Mouse (Mus musculus): ENCODE measurements around the gene Ptger3. TPM values are rescaled to one million over a fixed set of nuclear protein-coding genes. Genes with fewer than 3 reads are reported as not detected.

Ptger3 gene
- polyA plus RNA-seq, 1 experiment from 2014 or later: 93.7 TPM

DNA sequence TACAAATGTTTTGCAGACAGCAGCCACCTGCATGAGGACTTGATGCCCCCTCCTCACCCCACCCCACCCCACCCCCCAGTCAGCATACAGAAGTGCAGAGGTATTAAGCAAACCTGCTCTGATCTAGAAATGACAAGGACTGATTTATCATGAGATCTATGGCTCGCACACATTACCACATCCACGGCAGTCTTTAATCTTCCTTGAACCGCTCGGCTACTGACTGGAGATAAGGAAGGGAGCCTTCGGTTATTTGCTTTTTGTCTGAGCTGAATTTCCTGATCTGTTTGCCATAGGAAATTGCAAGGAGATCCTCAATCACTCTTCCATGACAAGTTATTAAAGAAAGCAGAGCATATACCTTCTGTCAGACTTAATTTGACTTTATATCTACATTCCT lies 64.0 kb downstream of the Ptger3 start:
- DNase-seq (ENCODE audit: low read depth, low spot score): no peak
- ATAC-seq: no peak
- CTCF ChIA-PET: interaction anchor here (1.7 kb wide), 1 partner anchor 80 kb away, joined by 4 read pairs; no protein-coding TSS in a partner anchor
- TF ChIP-seq CTCF (IDR thresholded peaks at IDR 0.05): no peak
- no peaks in the 10 kb centered on the region for H3K27me3 ChIP-seq
- in situ Hi-C loops (cut with MboI; ENCODE audit: low pct_unique_long_range_greater_than_20kb): no loop called here
- POLR2A ChIA-PET: no interaction called here

DNA sequence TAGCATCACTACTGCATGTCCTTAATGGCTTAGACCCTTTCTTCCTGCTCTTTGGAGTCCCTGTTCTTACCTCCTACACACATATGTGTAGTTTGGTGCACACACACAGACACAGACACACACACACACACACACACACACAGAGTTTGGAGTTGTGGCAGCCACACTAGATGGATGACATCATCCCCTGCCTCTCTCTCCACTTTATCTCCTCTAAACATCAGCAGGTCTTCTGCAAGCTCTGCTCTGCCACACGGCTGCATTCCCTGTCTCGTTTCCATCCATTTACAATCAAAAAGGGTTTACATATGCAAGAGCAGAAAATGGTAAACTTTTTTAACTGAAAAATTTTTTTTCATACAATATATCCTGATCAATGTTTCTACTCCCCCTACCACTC lies 64.7 kb downstream of the Ptger3 start:
- ChIA-PET CTCF (no interaction called here), POLR2A (no interaction called here)
- TF ChIP-seq CTCF (IDR thresholded peaks at IDR 0.05): no peak
- ATAC-seq: no peak
- H3K27me3 ChIP-seq: no peaks in the 10 kb centered on the region
- DNase-seq (ENCODE audit: low read depth, low spot score): no peak
- in situ Hi-C loops (cut with MboI; ENCODE audit: low pct_unique_long_range_greater_than_20kb): no loop called here

DNA sequence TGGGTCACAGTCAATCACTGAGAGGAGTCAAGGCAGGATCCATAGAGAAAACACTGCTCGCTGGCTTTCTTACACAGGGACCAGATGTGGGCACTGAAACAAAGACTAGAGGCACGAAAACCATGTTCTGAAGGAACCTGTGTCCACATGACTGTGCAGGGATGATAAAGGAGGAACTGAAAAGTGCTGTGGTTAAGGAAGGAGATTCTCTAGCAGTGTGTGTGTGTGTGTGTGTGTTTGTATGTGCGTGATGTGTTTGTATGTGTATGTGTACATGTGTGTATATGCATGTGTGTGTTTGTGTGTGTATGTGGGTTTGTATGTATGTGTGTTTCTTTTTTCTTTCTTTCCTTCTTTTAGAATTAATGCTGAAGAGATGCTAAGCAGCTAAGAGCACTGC lies 67.7 kb downstream of the Ptger3 start:
- no peak for ATAC-seq
- POLR2A ChIA-PET: no interaction called here
- CTCF ChIA-PET: no interaction called here

DNA sequence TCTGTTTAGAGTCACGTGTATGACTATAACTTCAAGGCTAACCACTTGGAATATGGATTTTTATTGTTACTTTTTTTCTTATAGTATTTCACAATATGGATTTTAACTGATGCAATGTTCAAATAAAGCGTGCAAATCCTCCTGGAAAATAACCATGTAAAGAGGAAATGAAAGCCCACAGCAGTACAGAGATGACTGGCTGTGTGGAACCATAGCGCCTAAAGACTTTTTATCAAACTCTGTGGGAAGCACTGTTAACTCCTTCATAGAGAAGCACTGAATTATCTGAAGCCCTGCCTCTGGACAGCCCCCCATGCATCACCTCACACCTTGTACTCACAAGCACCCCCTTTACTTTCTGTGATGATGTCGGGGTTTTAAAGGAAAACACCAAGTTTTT lies 69.0 kb downstream of the Ptger3 start:
- no peak for DNase-seq (ENCODE audit: low read depth, low spot score)
- in situ Hi-C loops (cut with MboI; ENCODE audit: low pct_unique_long_range_greater_than_20kb): no loop called here
- H3K27me3 ChIP-seq: no peaks in the 10 kb centered on the region
- ATAC-seq: no peak
- no peak for TF ChIP-seq CTCF (IDR thresholded peaks at IDR 0.05)
- ChIA-PET POLR2A (no interaction called here), CTCF (no interaction called here)

More for the DNA sequence above, 67.7 kb downstream of the Ptger3 start:
- in situ Hi-C loops (cut with MboI; ENCODE audit: low pct_unique_long_range_greater_than_20kb): no loop called here
- H3K27me3 ChIP-seq: no peaks in the 10 kb centered on the region
- no peak for TF ChIP-seq CTCF (IDR thresholded peaks at IDR 0.05)
- no peak for DNase-seq (ENCODE audit: low read depth, low spot score)

DNA sequence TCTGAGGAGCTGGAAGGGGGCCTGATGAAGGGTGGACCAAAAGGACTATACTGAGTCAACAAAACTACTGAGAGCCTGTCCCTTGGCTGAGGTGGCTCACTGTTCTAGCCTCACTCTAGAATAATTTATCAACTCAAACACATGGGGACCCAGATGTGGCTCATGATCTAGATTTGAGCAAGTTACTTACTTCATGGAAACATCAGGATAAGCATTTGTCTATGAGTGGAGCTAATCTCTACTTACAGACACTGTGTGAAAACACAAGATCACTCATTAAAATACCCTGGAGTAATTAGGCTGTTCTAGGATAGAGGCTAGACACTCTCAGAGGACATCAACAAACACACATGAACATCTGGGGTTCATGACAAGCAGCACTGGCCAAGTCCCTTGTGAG lies 70.2 kb downstream of the Ptger3 start:
- no peak for TF ChIP-seq CTCF (IDR thresholded peaks at IDR 0.05)
- ChIA-PET POLR2A (no interaction called here), CTCF (interaction anchor here (1.0 kb wide), 1 partner anchor 28 kb away, joined by 3 read pairs; no protein-coding TSS in a partner anchor)
- in situ Hi-C loops (cut with MboI; ENCODE audit: low pct_unique_long_range_greater_than_20kb): no loop called here
- ATAC-seq (no peak), DNase-seq (ENCODE audit: low read depth, low spot score) (no peak)
- H3K27me3 ChIP-seq: no peaks in the 10 kb centered on the region

DNA sequence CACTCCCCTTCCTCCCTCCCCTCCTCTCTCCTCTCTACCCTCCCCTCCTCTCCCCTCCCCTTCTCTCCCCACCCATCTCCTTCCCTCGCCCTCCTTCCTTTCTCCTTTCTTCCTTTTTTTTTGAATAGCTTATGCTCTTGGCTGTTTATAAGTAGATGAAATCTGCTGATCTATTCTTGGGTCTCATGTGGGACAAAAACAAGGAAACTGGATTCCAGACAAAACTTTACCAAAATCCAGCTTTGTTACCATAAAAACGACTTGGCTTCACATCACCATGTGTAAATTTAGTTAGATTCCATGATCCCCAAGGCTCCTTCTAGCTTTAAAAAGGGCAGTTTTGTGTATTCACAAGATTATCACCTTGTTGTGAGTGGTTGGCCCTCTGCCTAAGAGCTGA lies 70.6 kb downstream of the Ptger3 start:
- in situ Hi-C loops (cut with MboI; ENCODE audit: low pct_unique_long_range_greater_than_20kb): no loop called here
- TF ChIP-seq CTCF (IDR thresholded peaks at IDR 0.05): no peak
- no peaks in the 10 kb centered on the region for H3K27me3 ChIP-seq
- ATAC-seq: no peak
- ChIA-PET CTCF (interaction anchor here (0.7 to 1.3 kb wide), 3 partner anchors 28 to 52 kb away, joined by 3 read pairs; no protein-coding TSS in a partner anchor), POLR2A (no interaction called here)
- DNase-seq (ENCODE audit: low read depth, low spot score): no peak

DNA sequence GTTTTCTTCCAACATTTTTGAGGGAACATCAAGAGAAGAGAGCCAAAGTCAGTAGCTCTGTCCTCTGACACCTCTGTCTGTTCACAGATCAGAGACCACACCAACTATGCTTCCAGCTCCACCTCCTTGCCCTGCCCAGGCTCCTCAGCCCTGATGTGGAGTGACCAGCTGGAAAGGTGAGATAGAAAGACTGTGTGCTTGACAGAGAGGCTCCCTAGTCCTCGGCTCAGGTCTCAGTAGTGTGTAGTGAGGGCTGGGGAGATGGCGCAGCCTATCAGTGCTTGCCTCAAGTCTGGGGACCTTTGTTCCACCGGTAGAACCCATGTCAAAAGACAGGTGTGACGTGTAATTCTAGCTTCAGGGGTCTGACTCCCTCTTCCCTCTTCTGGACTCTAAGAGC lies 74.9 kb downstream of the Ptger3 start:
- H3K27me3 ChIP-seq: no peaks in the 10 kb centered on the region
- TF ChIP-seq CTCF (IDR thresholded peaks at IDR 0.05): no peak
- CTCF ChIA-PET: interaction anchor here (0.9 to 1.2 kb wide), 3 partner anchors 14 to 22 kb away, joined by 3 to 5 read pairs (median 3); no protein-coding TSS in a partner anchor
- ATAC-seq (peak; percentile 22), DNase-seq (ENCODE audit: low read depth, low spot score) (no peak)
- in situ Hi-C loops (cut with MboI; ENCODE audit: low pct_unique_long_range_greater_than_20kb): no loop called here
- POLR2A ChIA-PET: no interaction called here

DNA sequence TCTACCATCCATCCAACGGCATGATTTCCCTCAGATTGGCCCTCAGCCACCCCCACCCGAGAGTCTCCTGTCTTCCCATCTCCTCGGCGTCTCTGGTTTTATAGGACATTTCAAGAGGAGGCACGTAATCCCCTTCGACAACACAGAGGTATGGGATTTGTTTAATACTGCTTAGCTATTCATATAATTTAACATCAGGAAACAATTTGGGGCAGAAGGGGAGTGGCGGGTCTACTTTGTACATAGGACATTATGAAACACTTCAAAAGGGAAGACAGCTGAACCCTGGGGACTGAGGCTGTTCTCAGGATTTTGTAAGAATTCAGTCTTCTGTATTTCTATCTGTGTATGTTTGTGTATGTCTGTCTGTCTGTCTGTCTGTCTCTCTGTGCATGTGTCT lies 94.9 kb downstream of the Ptger3 start:
- in situ Hi-C loops (cut with MboI; ENCODE audit: low pct_unique_long_range_greater_than_20kb): no loop called here
- no peaks in the 10 kb centered on the region for H3K27me3 ChIP-seq
- DNase-seq (ENCODE audit: low read depth, low spot score): no peak
- ChIA-PET CTCF (interaction anchor here (1.4 kb wide), 1 partner anchor 50 kb away, joined by 4 read pairs; no protein-coding TSS in a partner anchor), POLR2A (interaction anchor here (1.2 kb wide), 1 partner anchor 27 kb away, joined by 4 read pairs; no protein-coding TSS in a partner anchor)
- no peak for TF ChIP-seq CTCF (IDR thresholded peaks at IDR 0.05)
- no peak for ATAC-seq

DNA sequence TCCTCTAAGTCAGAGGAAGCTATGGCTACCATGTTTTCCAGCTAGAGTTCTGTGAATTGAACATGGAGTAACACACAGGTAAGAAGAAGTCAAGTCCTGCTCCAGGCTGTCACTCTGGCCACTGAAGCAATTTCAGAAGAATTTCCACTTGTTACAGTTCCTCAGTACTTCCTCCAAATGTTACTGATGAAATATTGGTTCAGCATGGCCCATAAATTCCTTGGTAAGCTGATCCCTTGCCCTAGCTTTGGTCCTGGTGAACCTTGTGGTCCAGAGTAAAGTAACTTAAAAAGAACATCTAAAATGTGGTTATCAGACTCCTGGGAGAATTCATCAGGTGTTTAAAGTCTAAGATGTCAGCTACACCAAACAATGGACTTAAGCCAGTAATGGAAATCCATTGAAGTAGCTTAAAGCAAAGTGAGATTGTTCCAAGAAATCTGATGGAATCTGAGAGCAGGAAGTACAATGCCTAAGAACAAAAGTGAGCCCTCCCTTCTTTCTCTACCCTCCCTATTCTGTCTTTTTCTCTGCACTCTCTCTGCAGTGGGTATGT lies 97.9 kb downstream of the Ptger3 start:
- POLR2A ChIA-PET: no interaction called here
- H3K27me3 ChIP-seq: no peaks in the 10 kb centered on the region
- no peak for TF ChIP-seq CTCF (IDR thresholded peaks at IDR 0.05)
- ATAC-seq (no peak), DNase-seq (ENCODE audit: low read depth, low spot score) (no peak)
- CTCF ChIA-PET: interaction anchor here (0.9 to 4.5 kb wide), 7 partner anchors 9 to 99 kb away, joined by 3 to 18 read pairs (median 3); no protein-coding TSS in a partner anchor
- in situ Hi-C loops (cut with MboI; ENCODE audit: low pct_unique_long_range_greater_than_20kb): no loop called here

DNA sequence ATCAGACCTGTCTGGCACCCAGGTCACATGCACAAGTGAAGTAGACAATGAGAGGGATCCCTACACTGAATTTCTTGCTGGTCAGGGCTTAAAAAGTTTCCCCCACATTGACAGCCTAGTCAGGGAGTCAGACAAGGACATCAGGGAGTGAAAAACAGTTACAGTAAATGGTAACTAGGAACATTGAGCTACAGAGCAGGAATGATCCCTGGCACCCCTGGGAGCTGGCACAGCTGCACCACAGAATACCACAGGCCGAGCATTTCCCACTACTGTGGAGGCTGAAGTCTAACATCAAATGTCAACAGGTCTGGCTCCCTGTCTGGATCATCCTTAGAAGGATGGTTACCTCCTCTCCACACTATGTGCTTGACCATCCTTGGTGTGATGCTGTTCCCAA lies 98.8 kb downstream of the Ptger3 start:
- ChIA-PET CTCF (interaction anchor here (0.9 to 4.5 kb wide), 10 partner anchors 10 to 100 kb away, joined by 3 to 18 read pairs (median 3); no protein-coding TSS in a partner anchor), POLR2A (interaction anchor here (1.2 kb wide), 1 partner anchor 30 kb away, joined by 5 read pairs; no protein-coding TSS in a partner anchor)
- in situ Hi-C loops (cut with MboI; ENCODE audit: low pct_unique_long_range_greater_than_20kb): no loop called here
- H3K27me3 ChIP-seq: no peaks in the 10 kb centered on the region
- ATAC-seq (peak; percentile 74), DNase-seq (ENCODE audit: low read depth, low spot score) (peak; percentile 55)
- no peak for TF ChIP-seq CTCF (IDR thresholded peaks at IDR 0.05)

DNA sequence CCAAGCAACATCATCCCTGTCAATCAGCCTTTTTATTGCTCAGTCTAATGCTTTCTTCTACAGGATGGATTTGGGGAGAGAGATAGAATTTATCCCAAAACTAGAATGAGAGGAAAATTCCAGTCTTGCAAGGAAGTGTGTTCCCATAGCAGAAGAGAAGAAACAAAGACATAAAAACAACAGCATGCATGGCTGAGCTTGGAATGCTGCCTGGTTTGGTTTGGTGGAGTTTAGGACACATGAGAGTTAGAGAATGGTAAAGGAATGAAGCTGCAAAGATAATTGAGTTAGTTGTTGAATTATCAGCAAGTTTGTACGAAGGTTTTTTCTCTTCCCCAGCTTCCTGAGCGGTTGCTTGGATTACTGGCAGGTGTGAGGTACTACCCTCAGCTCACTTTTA lies 99.5 kb downstream of the Ptger3 start:
- ATAC-seq: peak; percentile 88
- TF ChIP-seq CTCF (IDR thresholded peaks at IDR 0.05): no peak
- in situ Hi-C loops (cut with MboI; ENCODE audit: low pct_unique_long_range_greater_than_20kb): no loop called here
- no peaks in the 10 kb centered on the region for H3K27me3 ChIP-seq
- peak; percentile 80 for DNase-seq (ENCODE audit: low read depth, low spot score)
- ChIA-PET POLR2A (interaction anchor here (1.2 kb wide), 1 partner anchor 29 kb away, joined by 5 read pairs; no protein-coding TSS in a partner anchor), CTCF (interaction anchor here (0.7 to 4.5 kb wide), 11 partner anchors 10 to 101 kb away, joined by 3 to 18 read pairs (median 4); no protein-coding TSS in a partner anchor)

Measured in Patski (cell line).